Mouse (Mus musculus): ENCODE measurements around the gene Lifr. TPM values are rescaled to one million over a fixed set of nuclear protein-coding genes. Genes with fewer than 3 reads are reported as not detected.

Gene Lifr
- total RNA-seq (2018; cell fraction: chromatin; rRNA removed) = 10 to 100 TPM in 6 of 26 experiments, 1 to 10 TPM in 18, under 1 TPM in 2; 0.59 to 15.4 (median 5.3) TPM
- total RNA-seq (2018; cell fraction: cytosol; rRNA removed) = 1 to 10 TPM in 22 of 26 experiments, under 1 TPM in 4; 0.85 to 9.4 (median 2.8) TPM
- total RNA-seq (2018; cell fraction: nucleus; rRNA removed) = 10 to 100 TPM in 8 of 26 experiments, 1 to 10 TPM in 17, under 1 TPM in 1; 0.83 to 20.4 (median 5.2) TPM
- polyA plus RNA-seq (2018) = 2.0 to 6.5 TPM (median 2.1 TPM) in 3 replicates

- H3K36me3 ChIP-seq (ENCODE audit: inconsistent target) = no peaks in the 10 kb centered on the region
- H3K27ac ChIP-seq = peak within 1 kb of the TSS; percentile 75
- no peaks in the 10 kb centered on the region for H3K79me2 ChIP-seq (ENCODE audit: inconsistent target)
- H3K4me3 ChIP-seq (ENCODE audit: inconsistent target) = no peak within 1 kb of the TSS
- 98% methylated on average over 8 of the region's 8 CpGs for WGBS (ENCODE audit: missing documents)
These were observed at the start of gene Lifr for GRCm38 (mm10) chr15:7090211-7090765. Gene Lifr (plus strand): TSS chr15:7090614.

DNA sequence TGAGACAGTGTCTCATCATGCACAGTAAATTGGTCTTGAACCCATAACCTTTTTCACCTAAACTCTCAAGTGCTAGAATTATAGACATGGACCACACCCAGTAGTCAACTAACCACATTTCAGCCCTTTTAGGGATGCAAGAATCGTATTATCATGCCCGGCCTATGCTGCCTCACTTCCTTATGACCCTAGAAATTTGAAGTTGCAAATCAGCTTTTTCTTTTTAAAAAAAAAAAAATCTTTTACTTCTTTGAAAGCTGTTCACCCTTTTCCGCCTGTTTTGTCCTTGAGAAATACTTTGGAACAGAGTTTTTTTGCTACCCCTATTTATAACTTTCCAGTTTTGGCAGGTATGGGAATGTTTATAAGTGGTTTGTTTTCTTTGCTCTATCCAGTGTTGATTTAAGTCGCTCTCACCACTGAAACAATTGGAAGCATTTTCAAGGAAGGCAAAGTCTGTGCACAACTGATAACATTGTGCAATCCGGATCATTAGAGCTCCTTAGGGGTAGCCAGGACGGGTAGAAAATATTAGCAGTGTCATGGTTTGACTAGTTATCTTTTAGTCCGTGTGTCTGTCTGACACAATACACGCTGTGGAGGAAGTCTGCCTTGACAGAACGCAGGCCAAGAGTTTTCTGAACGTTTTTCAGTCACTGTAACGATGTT is 46.2 kb upstream of the Lifr start:
- no peak overlapping the region for H3K4me3 ChIP-seq (ENCODE audit: inconsistent target)
- WGBS (ENCODE audit: missing documents) = 51% methylated on average over 11 of the region's 11 CpGs

DNA sequence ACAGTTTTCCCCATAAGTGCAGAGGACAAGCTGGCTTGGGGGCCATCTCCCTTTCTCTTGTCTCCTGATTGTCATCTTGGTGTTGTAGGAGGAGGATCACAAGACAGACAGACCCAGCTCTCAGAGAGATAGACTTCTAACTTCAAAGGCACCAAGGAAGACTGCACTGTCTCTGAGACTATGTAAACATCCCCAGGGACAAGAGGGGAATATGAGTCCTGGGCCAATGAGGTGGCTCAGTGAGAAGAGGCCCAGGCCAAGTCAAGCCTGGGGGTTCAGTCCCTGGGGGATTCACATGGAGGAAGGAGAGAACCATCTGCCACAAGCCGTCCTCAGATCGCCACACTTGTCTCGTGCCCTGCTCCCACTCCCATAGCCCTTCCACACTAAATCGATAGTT is 45.4 kb upstream of the Lifr start:
- Histone ChIP-seq H3K27ac (no peak overlapping the region), H3K36me3 (ENCODE audit: inconsistent target) (no peaks in the 10 kb centered on the region), H3K4me3 (ENCODE audit: inconsistent target) (no peak overlapping the region), H3K79me2 (ENCODE audit: inconsistent target) (no peaks in the 10 kb centered on the region)
- WGBS (ENCODE audit: missing documents) = 92% methylated on average over 4 of the region's 4 CpGs

More for the DNA sequence above, 46.2 kb upstream of the Lifr start:
- Histone ChIP-seq H3K79me2 (ENCODE audit: inconsistent target) (no peaks in the 10 kb centered on the region), H3K27ac (no peak overlapping the region), H3K36me3 (ENCODE audit: inconsistent target) (no peaks in the 10 kb centered on the region)

DNA sequence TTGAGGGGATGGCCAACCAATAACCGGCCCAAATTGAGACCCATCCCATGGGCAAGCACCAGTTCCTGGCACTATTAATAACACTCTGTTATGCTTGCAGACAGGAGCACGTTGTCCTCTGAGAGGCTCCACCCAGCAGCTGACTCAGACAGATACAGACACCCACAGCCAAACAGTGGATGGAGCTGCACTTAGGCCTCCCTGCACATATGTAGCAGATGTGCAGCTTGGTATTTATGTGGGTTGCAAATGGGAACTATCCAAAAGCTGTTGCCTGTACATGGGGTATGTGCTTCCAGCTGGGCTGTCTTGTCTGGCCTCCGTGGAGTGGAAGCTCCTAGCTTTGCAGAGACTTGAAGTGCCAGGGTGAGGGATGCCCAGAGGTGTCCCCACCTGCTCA is 42.5 kb upstream of the Lifr start:
- Histone ChIP-seq H3K4me3 (ENCODE audit: inconsistent target) (no peak overlapping the region), H3K36me3 (ENCODE audit: inconsistent target) (no peaks in the 10 kb centered on the region)
- WGBS (ENCODE audit: missing documents) = 68% methylated on average over 3 of the region's 3 CpGs

DNA sequence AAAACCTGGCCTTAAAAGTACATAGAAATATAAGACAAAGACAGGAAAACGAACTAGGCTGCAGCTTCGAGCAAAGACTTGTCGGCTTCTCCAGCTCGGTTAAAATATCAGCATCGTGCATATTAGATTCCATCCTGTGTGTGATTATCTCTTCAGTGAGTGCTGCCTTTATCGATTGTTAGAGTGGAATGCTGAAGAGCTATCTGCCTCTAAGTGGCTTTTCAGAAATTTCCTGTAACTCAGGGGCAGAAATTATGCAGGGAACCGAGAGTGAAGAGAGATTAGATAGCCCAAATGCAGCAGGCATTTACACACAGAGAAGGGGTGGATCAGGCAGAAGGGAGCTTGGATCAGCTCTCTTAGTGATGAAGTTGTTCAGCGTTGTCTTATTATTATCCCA is 41.5 kb upstream of the Lifr start:
- H3K4me3 ChIP-seq (ENCODE audit: inconsistent target) = no peak overlapping the region
- no peak overlapping the region for H3K27ac ChIP-seq

More for the DNA sequence above, 42.5 kb upstream of the Lifr start:
- Histone ChIP-seq H3K79me2 (ENCODE audit: inconsistent target) (no peaks in the 10 kb centered on the region), H3K27ac (no peak overlapping the region)

GRCm38 (mm10) chr15:7051666-7052065 is 38.7 kb upstream of the Lifr start:
- Histone ChIP-seq H3K36me3 (ENCODE audit: inconsistent target) (no peaks in the 10 kb centered on the region), H3K79me2 (ENCODE audit: inconsistent target) (no peaks in the 10 kb centered on the region), H3K27ac (no peak overlapping the region), H3K4me3 (ENCODE audit: inconsistent target) (no peak overlapping the region)
- 83% methylated on average over 2 of the region's 2 CpGs for WGBS (ENCODE audit: missing documents)

More for the DNA sequence above, 41.5 kb upstream of the Lifr start:
- no peaks in the 10 kb centered on the region for H3K79me2 ChIP-seq (ENCODE audit: inconsistent target)
- no peaks in the 10 kb centered on the region for H3K36me3 ChIP-seq (ENCODE audit: inconsistent target)
- 18% methylated on average over 8 of the region's 8 CpGs for WGBS (ENCODE audit: missing documents)

GRCm38 (mm10) chr15:7052117-7052516 is 38.3 kb upstream of the Lifr start:
- 84% methylated on average over 2 of the region's 2 CpGs for WGBS (ENCODE audit: missing documents)
- H3K79me2 ChIP-seq (ENCODE audit: inconsistent target) = no peaks in the 10 kb centered on the region
- no peaks in the 10 kb centered on the region for H3K36me3 ChIP-seq (ENCODE audit: inconsistent target)
- H3K27ac ChIP-seq = no peak overlapping the region
- H3K4me3 ChIP-seq (ENCODE audit: inconsistent target) = no peak overlapping the region

DNA sequence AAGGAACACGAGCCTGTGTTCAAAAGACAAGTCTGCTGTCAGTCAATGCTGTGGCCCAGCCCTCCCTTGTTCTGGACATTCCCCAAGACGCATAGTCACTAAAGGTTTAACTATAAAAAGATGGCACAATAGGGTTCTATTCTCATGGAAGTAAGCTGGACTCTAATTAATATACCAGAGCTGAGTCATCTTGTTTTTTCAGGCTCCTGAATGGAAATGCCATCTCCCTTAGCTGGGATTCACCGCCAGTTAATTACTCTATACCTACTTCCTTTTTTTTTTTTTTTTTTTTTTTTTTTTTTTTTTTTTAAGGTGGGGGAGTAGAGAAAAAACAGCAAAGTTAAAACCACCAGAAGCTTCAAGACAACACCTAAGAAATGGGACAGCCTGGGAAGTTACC is 33.6 kb upstream of the Lifr start:
- Histone ChIP-seq H3K4me3 (ENCODE audit: inconsistent target) (no peak overlapping the region), H3K27ac (no peak overlapping the region), H3K36me3 (ENCODE audit: inconsistent target) (no peaks in the 10 kb centered on the region), H3K79me2 (ENCODE audit: inconsistent target) (no peaks in the 10 kb centered on the region)
- WGBS (ENCODE audit: missing documents) = 40% methylated on average over 2 of the region's 3 CpGs

- WGBS (ENCODE audit: missing documents) = 80% methylated on average over 2 of the region's 2 CpGs
- Histone ChIP-seq H3K27ac (no peak overlapping the region), H3K79me2 (ENCODE audit: inconsistent target) (no peaks in the 10 kb centered on the region), H3K4me3 (ENCODE audit: inconsistent target) (no peak overlapping the region), H3K36me3 (ENCODE audit: inconsistent target) (no peaks in the 10 kb centered on the region)
These were observed 29.9 kb upstream of the Lifr start for GRCm38 (mm10) chr15:7060522-7060921.

DNA sequence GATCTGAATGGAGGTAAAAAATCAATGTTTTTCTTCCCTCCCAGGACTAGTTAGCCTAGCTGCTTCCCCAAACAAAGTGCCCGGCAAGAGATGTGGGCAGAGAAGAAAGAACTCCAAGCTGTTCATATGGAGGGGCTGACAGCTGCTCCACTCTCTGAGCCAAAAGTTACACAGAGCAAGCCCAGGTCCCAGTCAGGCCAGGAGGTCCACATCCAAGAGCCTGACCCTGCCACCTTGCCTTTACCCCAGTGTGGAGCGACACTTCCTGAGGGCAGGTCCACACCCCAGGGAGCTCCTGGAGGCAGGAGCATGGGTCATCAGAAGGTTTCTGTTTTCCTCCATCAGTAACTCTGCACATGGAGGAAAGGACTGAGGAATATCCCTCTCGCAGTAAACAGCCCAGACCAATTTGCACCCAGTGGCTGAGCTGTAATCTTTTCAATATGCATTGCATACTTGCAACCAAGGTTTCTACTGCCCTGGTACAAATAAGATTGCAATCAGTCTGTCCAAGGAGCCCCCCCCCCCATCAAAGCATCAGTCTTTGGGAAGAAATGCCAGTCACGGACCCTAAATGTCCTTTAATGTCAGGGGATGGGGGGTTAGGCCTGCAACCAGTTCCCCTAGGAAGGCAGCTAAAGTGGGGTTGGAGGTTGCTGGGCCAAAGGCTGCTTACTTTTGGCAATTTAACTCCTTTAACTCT is 28.3 kb upstream of the Lifr start:
- 92% methylated on average over 4 of the region's 4 CpGs for WGBS (ENCODE audit: missing documents)
- H3K79me2 ChIP-seq (ENCODE audit: inconsistent target) = no peaks in the 10 kb centered on the region
- no peaks in the 10 kb centered on the region for H3K36me3 ChIP-seq (ENCODE audit: inconsistent target)
- H3K27ac ChIP-seq = no peak overlapping the region
- H3K4me3 ChIP-seq (ENCODE audit: inconsistent target) = no peak overlapping the region

DNA sequence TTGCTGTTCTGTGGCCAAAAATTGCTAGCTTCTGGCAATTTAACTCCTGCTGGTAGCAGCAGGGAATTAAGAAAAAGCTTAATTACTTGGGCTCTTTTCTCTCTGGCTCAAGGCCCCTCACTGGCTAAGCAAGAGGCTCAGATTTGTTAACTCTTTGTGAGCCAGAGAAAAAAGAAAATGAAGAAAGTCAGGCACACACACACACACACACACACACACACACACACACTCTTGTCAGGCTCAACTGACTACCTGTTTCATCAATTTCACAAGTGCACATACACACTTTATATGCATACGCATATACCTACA is 27.8 kb upstream of the Lifr start:
- no peaks in the 10 kb centered on the region for H3K79me2 ChIP-seq (ENCODE audit: inconsistent target)
- no peak overlapping the region for H3K4me3 ChIP-seq (ENCODE audit: inconsistent target)
- 100% methylated on average over 1 of the region's 1 CpGs for WGBS (ENCODE audit: missing documents)
- no peaks in the 10 kb centered on the region for H3K36me3 ChIP-seq (ENCODE audit: inconsistent target)
- no peak overlapping the region for H3K27ac ChIP-seq

DNA sequence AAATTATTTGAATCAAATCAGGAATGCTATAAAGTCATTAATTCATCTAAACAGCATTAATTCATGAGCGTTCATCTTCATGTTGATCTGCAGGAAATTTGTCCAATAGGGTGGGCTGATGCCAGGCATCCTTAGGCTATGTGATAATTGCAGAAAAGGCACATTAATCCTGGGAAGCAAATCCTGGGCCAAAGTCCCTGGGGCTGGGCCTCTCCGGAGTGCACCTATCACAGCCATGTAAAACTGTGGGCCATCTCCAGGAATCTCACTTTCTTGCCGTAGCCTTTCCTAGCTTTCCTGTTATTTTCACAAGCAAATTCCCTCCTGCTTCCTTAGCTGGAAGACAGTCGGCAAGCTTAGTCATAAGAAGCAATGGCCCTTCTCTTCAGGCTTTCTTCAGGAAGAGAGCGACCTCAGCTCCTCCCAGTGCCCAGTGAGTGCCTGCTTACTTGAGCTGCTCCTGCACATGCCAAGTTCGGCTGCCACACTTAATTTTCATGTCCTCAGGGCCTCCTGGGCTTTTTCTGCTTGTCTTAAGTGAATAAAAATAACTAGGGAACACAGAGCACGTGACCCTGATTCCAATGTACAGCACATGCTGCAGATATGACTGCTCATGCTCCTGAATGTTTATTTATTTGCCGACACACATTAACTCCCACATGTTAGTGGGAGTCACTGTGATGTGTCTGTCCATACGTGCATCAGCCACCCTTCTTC is 26.7 kb upstream of the Lifr start:
- H3K36me3 ChIP-seq (ENCODE audit: inconsistent target) = no peaks in the 10 kb centered on the region

DNA sequence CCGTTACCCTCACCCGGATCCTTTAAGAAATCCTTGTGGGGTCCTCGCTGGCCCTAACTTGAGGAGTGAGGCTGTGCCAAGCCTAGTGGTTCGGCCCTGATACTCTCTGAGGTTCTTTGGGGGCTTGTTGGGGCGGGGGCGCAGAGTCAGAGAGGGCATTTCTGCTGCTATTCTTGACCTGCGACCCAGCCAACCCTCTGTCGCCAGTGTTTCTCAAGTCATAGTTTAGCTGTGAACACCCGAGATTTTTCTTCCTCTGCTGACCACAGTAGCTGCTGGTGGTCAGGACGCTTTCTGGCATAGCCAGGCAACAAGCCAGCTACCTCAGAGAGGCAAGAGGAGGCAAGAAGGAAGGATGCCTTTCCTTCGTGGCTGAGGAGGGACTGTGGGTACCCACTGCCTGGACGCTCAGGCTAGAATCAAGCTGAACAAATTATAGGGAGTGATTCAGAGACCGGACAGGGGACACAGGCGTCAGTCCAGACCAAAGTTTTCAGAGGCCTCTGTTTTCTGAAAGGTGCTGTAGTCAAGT is 25.4 kb upstream of the Lifr start:
- Histone ChIP-seq H3K27ac (no peak overlapping the region), H3K36me3 (ENCODE audit: inconsistent target) (no peaks in the 10 kb centered on the region), H3K79me2 (ENCODE audit: inconsistent target) (no peaks in the 10 kb centered on the region), H3K4me3 (ENCODE audit: inconsistent target) (no peak overlapping the region)
- WGBS (ENCODE audit: missing documents) = 57% methylated on average over 14 of the region's 14 CpGs

More for the DNA sequence above, 26.7 kb upstream of the Lifr start:
- no peak overlapping the region for H3K4me3 ChIP-seq (ENCODE audit: inconsistent target)
- H3K27ac ChIP-seq = no peak overlapping the region
- 88% methylated on average over 9 of the region's 9 CpGs for WGBS (ENCODE audit: missing documents)
- no peaks in the 10 kb centered on the region for H3K79me2 ChIP-seq (ENCODE audit: inconsistent target)

GRCm38 (mm10) chr15:7065624-7066023 is 24.8 kb upstream of the Lifr start:
- Histone ChIP-seq H3K27ac (no peak overlapping the region), H3K4me3 (ENCODE audit: inconsistent target) (no peak overlapping the region), H3K36me3 (ENCODE audit: inconsistent target) (no peaks in the 10 kb centered on the region), H3K79me2 (ENCODE audit: inconsistent target) (no peaks in the 10 kb centered on the region)
- 90% methylated on average over 3 of the region's 5 CpGs for WGBS (ENCODE audit: missing documents)
